Mouse (Mus musculus): ENCODE measurements around the gene Irs1. TPM values are rescaled to one million over a fixed set of nuclear protein-coding genes. Genes with fewer than 3 reads are reported as not detected.

Irs1 gene
- polyA plus RNA-seq, 1 experiment, result 3.9 TPM

GRCm38 (mm10) chr1:82183913-82184442 is 107.2 kb downstream of the Irs1 start:
- no peaks in the 10 kb centered on the region for H3K27me3 ChIP-seq (ENCODE audit: control insufficient read depth, insufficient read depth, insufficient read length)
- H3K79me2 ChIP-seq (ENCODE audit: control insufficient read depth, insufficient read depth), result no peaks in the 10 kb centered on the region
- H3K4me3 ChIP-seq, result no peak overlapping the region
- H3ac ChIP-seq (ENCODE audit: control insufficient read depth, insufficient read length), result no peak overlapping the region
- no peaks in the 10 kb centered on the region for H3K36me3 ChIP-seq (ENCODE audit: control insufficient read depth, insufficient read depth)
- TF ChIP-seq CEBPB (IDR thresholded peaks at IDR 0.05; ENCODE audit: insufficient read depth, poor library complexity, severe bottlenecking), result peak; percentile 64
- no peak for TF ChIP-seq SRF (IDR thresholded peaks at IDR 0.05; ENCODE audit: control insufficient read depth, insufficient read length, low read depth)
- no peak overlapping the region for H3K4me2 ChIP-seq (ENCODE audit: low read depth)

Other genes starting within 250 kb of the Irs1 start
- gene Gm9747, start 58.3 kb downstream of the Irs1 start, polyA plus RNA-seq (2012; fragmentation: generic; extraction: Trizol), result 4.0 TPM
- 43.3 TPM for gene Rhbdd1, start 25.0 kb upstream of the Irs1 start, polyA plus RNA-seq (2012; fragmentation: generic; extraction: Trizol)

Data from myocyte (in vitro differentiated cells).